Mouse (Mus musculus) liver, embryonic 16.5 days (tissue): ENCODE measurements around the gene Plcg2. TPM values are rescaled to one million over a fixed set of nuclear protein-coding genes. Genes with fewer than 3 reads are reported as not detected.

Experiments used
- ATAC-seq: fragments of 200-750 bp; cut with Nextera tagmentation; 2 replicates; pipeline ENCODE4 v1.8.0; 2017; ENCODE audit warnings: low read depth, mild to moderate bottlenecking, moderate number of reproducible peaks, moderate library complexity
- H3K27ac ChIP-seq: fragments of 300-500 bp; sonication (generic); 2 replicates; pipeline ENCODE4 v1.5.1; 2014; ENCODE audit warnings: mild to moderate bottlenecking, low read length
- H3K27me3 ChIP-seq: fragments of 300-500 bp; sonication (generic); 2 replicates; pipeline ENCODE4 v1.6.1; 2014; ENCODE audit warnings: low read depth, low read length, mixed read lengths; ENCODE audit not compliant: control insufficient read depth, insufficient read depth
- H3K36me3 ChIP-seq: fragments of 300-500 bp; sonication (generic); 2 replicates; pipeline ENCODE4 v1.6.1; 2014; ENCODE audit warnings: mild to moderate bottlenecking; ENCODE audit not compliant: control insufficient read depth, insufficient read depth
- H3K4me1 ChIP-seq: fragments of 300-500 bp; sonication (generic); 2 replicates; pipeline ENCODE4 v1.6.1; 2014; ENCODE audit warnings: low read depth, low read length, mixed read lengths; ENCODE audit not compliant: control insufficient read depth
- H3K4me2 ChIP-seq: fragments of 300-500 bp; sonication (generic); 2 replicates; pipeline ENCODE4 v1.6.1; 2014; ENCODE audit warnings: low read depth, low read length, mixed read lengths
- H3K4me3 ChIP-seq: fragments of 300-500 bp; sonication (generic); 2 replicates; pipeline ENCODE4 v1.5.1; 2014; ENCODE audit warnings: low read depth, mild to moderate bottlenecking, low read length
- H3K9ac ChIP-seq: fragments of 300-500 bp; sonication (generic); 2 replicates; pipeline ENCODE4 v1.6.1; 2014; ENCODE audit warnings: low read depth, low read length
- H3K9me3 ChIP-seq: fragments of 300-500 bp; sonication (generic); replicated peaks from 2 replicates; pipeline ENCODE4 v1.6.1; 2016; ENCODE audit warnings: low read length; ENCODE audit not compliant: control insufficient read depth
- WGBS: fragments of 180-500 bp; shearing (Covaris S2); extraction: QIAGEN DNeasy Blood & Tissue Kit; methylation state at CpG from one replicate; pipeline ENCODE4 v1.1.7; 2014; ENCODE audit not compliant: insufficient replicate concordance; 5-methylcytosine and 5-hydroxymethylcytosine counted together
- polyA plus RNA-seq: library from polyadenylated mRNA; unstranded; fragments of >200 nt; fragmentation: Nextera tagmentation; extraction: Ambion mirVana; gene quantifications from 2 replicates; pipeline ENCODE4 v1.2.1, GENCODE M21; 2015

The Plcg2 gene
- polyA plus RNA-seq, 1 experiment from 2014 or later, result 8.4 TPM

- WGBS, result 68% methylated on average over 10 of the region's 10 CpGs
Observed at GRCm38 (mm10) chr8:117467466-117467865, 30.6 kb upstream of the Plcg2 start.

DNA sequence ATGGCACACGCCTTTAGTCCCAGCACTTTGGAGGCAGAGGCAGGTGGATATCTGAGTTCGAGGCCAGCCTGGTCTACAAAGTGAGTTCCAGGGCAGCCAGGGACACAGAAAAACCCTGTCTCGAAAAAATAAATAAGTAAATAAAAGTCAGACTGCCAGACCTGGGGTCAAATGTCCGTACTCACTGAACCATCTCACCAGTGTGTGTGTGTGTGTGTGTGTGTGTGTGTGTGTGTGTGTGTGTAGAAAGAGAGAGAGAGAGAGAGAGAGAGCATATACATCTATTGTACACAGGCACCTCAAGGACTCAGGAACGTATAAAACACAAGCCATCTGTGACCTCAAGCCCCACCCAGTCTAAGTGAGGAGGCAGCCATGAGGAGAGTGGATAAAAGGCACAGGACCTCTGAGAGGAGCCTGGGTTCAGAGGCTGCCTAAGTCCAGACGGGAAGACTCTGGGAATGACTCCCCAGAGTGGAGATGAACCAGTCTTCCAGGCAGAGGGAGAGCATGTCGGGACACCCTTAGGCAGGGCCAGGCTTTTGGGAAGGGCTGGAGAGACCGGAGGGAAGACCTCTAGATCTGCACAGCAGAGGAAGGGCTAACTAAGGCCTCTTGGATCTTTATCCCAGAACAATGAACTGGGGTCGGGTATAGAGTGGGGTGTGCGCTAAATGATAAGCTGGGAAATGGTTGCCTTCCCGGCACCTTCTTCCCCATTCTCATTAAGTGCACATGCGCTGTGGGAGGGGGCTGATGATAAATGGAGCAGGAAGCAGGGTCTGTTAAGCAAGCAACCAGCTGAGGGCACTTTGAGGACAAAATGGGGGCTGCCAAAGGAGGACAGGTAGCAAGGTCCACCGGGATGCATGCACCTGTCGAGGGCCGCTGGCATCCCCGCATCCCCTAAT lies 28.4 kb upstream of the Plcg2 start:
- Histone ChIP-seq H3K9ac (no peak overlapping the region), H3K27me3 (no peaks in the 10 kb centered on the region; the same call in none of the 2 replicates), H3K4me2 (no peak overlapping the region), H3K4me1 (peaks cover 6% of the 10 kb centered on the region), H3K9me3 (no peaks in the 10 kb centered on the region), H3K36me3 (no peaks in the 10 kb centered on the region), H3K4me3 (no peak overlapping the region), H3K27ac (no peak overlapping the region)
- ATAC-seq, result no peak
- 23% methylated on average over 16 of the region's 16 CpGs for WGBS

More at GRCm38 (mm10) chr8:117467466-117467865, 30.6 kb upstream of the Plcg2 start:
- no peaks in the 10 kb centered on the region for H3K36me3 ChIP-seq
- no peak overlapping the region for H3K27ac ChIP-seq
- no peak for ATAC-seq
- no peaks in the 10 kb centered on the region; the same call in none of the 2 replicates for H3K27me3 ChIP-seq
- no peak overlapping the region for H3K4me2 ChIP-seq
- H3K4me3 ChIP-seq, result no peak overlapping the region
- peaks cover 6% of the 10 kb centered on the region for H3K4me1 ChIP-seq
- no peaks in the 10 kb centered on the region for H3K9me3 ChIP-seq
- H3K9ac ChIP-seq, result no peak overlapping the region

DNA sequence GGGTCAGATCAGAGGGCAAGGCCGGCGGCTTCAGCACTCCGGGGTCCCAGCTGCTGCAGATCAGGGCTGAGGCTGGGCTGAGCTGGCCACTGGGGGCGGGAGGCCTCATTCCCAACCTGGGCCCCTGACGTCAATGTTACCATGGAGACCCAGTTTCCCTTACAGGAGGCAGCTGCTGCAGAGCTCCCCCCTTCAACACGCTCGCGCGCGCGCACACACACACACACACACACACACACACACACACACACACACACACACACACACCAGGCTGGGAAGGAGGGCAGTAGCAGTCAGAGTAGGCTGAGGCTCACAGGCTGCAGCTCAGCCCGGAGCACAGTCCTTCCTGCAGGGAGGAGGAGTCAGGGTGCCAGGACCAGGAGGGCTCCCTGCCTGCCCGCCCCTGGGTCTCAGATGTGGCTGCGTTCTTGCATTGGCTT lies 27.7 kb upstream of the Plcg2 start:
- no peak overlapping the region for H3K4me2 ChIP-seq

GRCm38 (mm10) chr8:117471174-117471573 lies 26.9 kb upstream of the Plcg2 start:
- no peak overlapping the region for H3K27ac ChIP-seq
- 13% methylated on average over 3 of the region's 3 CpGs for WGBS

More for the DNA sequence above, 27.7 kb upstream of the Plcg2 start:
- no peak for ATAC-seq
- H3K9me3 ChIP-seq, result no peaks in the 10 kb centered on the region
- WGBS, result 1% methylated on average over 14 of the region's 14 CpGs
- no peaks in the 10 kb centered on the region; the same call in none of the 2 replicates for H3K27me3 ChIP-seq
- H3K27ac ChIP-seq, result no peak overlapping the region
- peaks cover 6% of the 10 kb centered on the region for H3K4me1 ChIP-seq
- H3K36me3 ChIP-seq, result no peaks in the 10 kb centered on the region
- H3K4me3 ChIP-seq, result no peak overlapping the region
- no peak overlapping the region for H3K9ac ChIP-seq

GRCm38 (mm10) chr8:117471655-117472054 lies 26.4 kb upstream of the Plcg2 start:
- H3K4me3 ChIP-seq, result no peak overlapping the region
- no peak overlapping the region for H3K9ac ChIP-seq
- no peak for ATAC-seq
- H3K27ac ChIP-seq, result no peak overlapping the region
- no peak overlapping the region for H3K4me2 ChIP-seq
- H3K4me1 ChIP-seq, result peaks cover 6% of the 10 kb centered on the region
- H3K27me3 ChIP-seq, result no peaks in the 10 kb centered on the region; the same call in none of the 2 replicates
- no peaks in the 10 kb centered on the region for H3K9me3 ChIP-seq
- H3K36me3 ChIP-seq, result no peaks in the 10 kb centered on the region
- 50% methylated on average over 9 of the region's 9 CpGs for WGBS

More at GRCm38 (mm10) chr8:117471174-117471573, 26.9 kb upstream of the Plcg2 start:
- Histone ChIP-seq H3K9me3 (no peaks in the 10 kb centered on the region), H3K4me2 (no peak overlapping the region), H3K9ac (no peak overlapping the region), H3K27me3 (no peaks in the 10 kb centered on the region; the same call in none of the 2 replicates), H3K36me3 (no peaks in the 10 kb centered on the region), H3K4me1 (peaks cover 6% of the 10 kb centered on the region), H3K4me3 (no peak overlapping the region)
- peak; percentile 40; the same call in 1 of the 2 replicates for ATAC-seq

GRCm38 (mm10) chr8:117472332-117472731 lies 25.8 kb upstream of the Plcg2 start:
- ATAC-seq, result no peak
- 71% methylated on average over 4 of the region's 4 CpGs for WGBS
- no peaks in the 10 kb centered on the region for H3K9me3 ChIP-seq

DNA sequence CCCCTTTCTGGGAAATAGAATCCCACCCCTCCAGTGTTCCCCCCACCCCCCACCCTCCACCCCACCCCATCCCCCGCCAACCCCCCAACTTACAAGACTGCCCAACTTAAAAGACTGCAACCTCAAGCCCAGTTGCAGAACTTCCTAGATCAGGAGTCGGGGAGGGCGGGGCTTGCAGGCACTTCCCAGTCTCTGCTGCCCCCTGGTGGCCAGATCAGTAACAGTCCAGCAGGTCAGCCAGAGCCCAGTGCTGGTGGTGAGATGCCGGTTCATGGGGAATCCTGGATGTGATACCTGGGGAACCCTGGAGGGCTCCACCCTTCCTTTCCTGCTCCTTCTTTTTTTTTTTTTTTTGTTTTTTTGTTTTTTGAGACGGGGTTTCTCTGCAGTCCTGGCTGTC lies 23.1 kb upstream of the Plcg2 start:
- WGBS, result 0% methylated on average over 5 of the region's 5 CpGs
- Histone ChIP-seq H3K9ac (no peak overlapping the region), H3K4me3 (no peak overlapping the region), H3K9me3 (no peaks in the 10 kb centered on the region), H3K36me3 (no peaks in the 10 kb centered on the region), H3K27me3 (no peaks in the 10 kb centered on the region; the same call in none of the 2 replicates), H3K4me1 (peaks cover 3% of the 10 kb centered on the region), H3K27ac (no peak overlapping the region), H3K4me2 (no peak overlapping the region)
- ATAC-seq, result peak; percentile 65

More at GRCm38 (mm10) chr8:117472332-117472731, 25.8 kb upstream of the Plcg2 start:
- no peak overlapping the region for H3K27ac ChIP-seq
- H3K4me2 ChIP-seq, result no peak overlapping the region
- peaks cover 6% of the 10 kb centered on the region for H3K4me1 ChIP-seq
- no peak overlapping the region for H3K9ac ChIP-seq
- no peak overlapping the region for H3K4me3 ChIP-seq
- no peaks in the 10 kb centered on the region for H3K36me3 ChIP-seq
- H3K27me3 ChIP-seq, result no peaks in the 10 kb centered on the region; the same call in none of the 2 replicates

DNA sequence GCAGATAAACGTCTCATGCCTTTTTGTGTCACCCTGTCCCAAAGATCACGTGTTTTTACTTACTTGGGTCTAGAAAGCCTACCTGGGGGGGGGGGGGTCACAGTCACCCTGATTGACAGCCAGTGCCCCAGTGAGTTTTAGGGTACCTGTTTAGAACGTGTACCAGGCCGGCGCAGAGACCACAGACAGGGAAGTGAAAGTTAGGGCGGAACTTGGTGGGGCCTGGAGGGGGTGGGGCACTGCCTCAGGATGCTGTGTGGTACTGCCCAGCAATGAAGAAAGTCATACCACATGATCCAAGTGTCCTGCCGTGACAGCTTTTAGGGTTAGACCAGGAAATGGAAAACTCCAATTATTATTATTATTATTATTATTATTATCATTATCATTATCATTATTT lies 22.3 kb upstream of the Plcg2 start:
- Histone ChIP-seq H3K9ac (no peak overlapping the region), H3K27ac (no peak overlapping the region), H3K4me3 (no peak overlapping the region), H3K4me1 (no peaks in the 10 kb centered on the region), H3K9me3 (no peaks in the 10 kb centered on the region), H3K27me3 (no peaks in the 10 kb centered on the region), H3K36me3 (no peaks in the 10 kb centered on the region), H3K4me2 (no peak overlapping the region)
- ATAC-seq, result peak; percentile 41; the same call in 1 of the 2 replicates
- 19% methylated on average over 7 of the region's 7 CpGs for WGBS

DNA sequence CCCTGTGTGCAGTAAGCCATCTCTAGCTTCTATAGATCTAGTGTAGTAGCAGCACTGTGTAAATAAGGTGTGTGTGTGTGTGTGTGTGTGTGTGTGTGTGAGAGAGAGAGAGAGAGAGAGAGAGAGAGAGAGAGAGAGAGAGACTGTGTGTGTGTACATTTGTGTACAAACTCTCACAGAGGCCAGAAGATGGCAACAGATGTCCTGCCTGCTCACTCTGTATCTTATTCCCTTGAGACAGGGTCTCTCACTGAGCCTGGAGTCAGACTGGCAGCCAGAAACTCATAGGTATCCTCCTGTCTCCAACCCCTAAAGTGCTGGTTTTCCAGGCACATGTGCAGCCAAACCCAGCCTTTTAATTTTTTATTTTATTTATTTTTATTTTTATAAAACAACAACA lies 20.0 kb upstream of the Plcg2 start:
- Histone ChIP-seq H3K4me1 (no peaks in the 10 kb centered on the region), H3K27ac (no peak overlapping the region), H3K4me2 (no peak overlapping the region), H3K36me3 (no peaks in the 10 kb centered on the region), H3K4me3 (no peak overlapping the region), H3K9me3 (no peaks in the 10 kb centered on the region), H3K27me3 (no peaks in the 10 kb centered on the region), H3K9ac (no peak overlapping the region)
- no peak for ATAC-seq
